Mouse (Mus musculus): ENCODE data around the gene Rad51c. TPM values are rescaled to one million over a fixed set of nuclear protein-coding genes. Genes with fewer than 3 reads are reported as not detected.
"Not testable (repeated sequence)": the region's sequence is repeated elsewhere in the genome, so short reads cannot be mapped to it uniquely, and the experiment has no call there.

Rad51c gene
- polyA plus RNA-seq, 1 experiment from 2014 or later = 4.5 TPM

DNA sequence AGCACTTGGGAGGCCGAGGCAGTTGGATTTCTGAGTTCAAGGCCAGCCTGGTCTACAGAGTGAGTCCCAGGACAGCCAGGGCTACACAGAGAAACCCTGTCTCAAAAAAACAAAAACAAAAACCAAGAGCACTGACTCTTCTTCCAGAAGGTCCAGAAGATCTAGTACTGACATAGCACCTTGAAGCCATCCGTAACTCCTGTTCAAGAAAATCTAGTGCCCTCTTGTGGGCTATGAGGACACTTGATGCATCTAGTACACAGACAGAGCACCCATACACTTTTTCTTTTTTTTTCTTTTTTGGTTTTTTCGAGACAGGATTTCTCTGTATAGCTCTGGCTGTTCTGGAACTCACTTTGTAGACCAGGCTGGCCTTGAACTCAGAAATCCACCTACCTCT, 8.7 kb upstream of the Rad51c start:
- ATAC-seq; H3K9me3 ChIP-seq (replicated peaks; ENCODE audit: control insufficient read depth, low read length); H3K9ac ChIP-seq (ENCODE audit: low read length); H3K4me2 ChIP-seq (ENCODE audit: low read length); H3K4me3 ChIP-seq (ENCODE audit: low read depth, low read length); H3K27ac ChIP-seq (ENCODE audit: low read depth, low read length); H3K36me3 ChIP-seq (ENCODE audit: control insufficient read depth, insufficient read depth, low read length); H3K27me3 ChIP-seq (replicated peaks; ENCODE audit: control insufficient read depth, insufficient read depth, low read length); H3K4me1 ChIP-seq (ENCODE audit: control insufficient read depth, insufficient read depth, low read length): not testable (repeated sequence)
- WGBS = 62% methylated on average over 3 of the region's 3 CpGs
- DNase-seq (ENCODE audit: low spot score) = peak; percentile 62

DNA sequence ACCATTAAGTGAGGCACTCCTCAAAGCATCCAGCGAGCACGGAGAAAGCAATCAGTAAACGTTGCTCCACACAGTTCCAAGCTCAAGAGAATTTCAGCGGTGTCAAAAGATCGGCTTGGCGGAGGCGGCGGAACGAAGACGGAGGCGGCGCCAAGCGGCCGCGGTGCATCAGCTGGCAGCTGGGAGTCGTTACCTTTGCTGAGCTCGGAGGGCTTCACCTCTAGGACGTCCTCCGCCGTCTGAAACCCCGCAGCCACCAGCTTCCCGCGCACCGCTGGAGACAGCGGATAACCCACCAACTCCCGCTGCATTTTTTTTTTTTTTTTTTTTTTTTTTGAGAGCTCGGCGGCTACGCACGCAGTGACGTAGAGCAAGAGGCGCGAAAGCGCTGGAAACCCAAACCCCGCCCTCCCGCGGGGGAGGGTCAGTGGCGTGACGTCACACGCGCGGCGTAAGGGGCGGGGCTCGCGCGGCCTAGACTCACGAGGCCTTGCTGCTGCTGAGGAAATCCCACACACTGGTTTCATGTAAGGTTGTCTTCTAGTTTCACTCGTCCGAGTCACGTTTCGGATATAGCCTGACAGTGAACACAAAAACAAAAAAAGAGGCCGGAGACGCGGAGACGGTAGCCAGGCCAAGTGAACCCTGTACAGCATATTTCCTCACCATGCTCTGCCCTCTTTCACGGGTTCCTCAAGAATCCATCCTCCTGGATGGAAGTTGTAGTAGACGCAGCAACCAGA, 472 bp downstream of the Rad51c start:
- H3K27ac ChIP-seq (ENCODE audit: low read depth, low read length) = peak overlapping the region; percentile 96
- WGBS = 2% methylated on average over 57 of the region's 58 CpGs
- H3K4me1 ChIP-seq (ENCODE audit: control insufficient read depth, insufficient read depth, low read length) = no peaks in the 10 kb centered on the region; the same call in 1 of the 2 replicates
- peak overlapping the region; percentile 69 for H3K4me2 ChIP-seq (ENCODE audit: low read length)
- H3K9me3 ChIP-seq (replicated peaks; ENCODE audit: control insufficient read depth, low read length) = no peaks in the 10 kb centered on the region
- peak; percentile 97 for DNase-seq (ENCODE audit: low spot score)
- peak overlapping the region; percentile 58 for H3K4me3 ChIP-seq (ENCODE audit: low read depth, low read length)
- H3K27me3 ChIP-seq (replicated peaks; ENCODE audit: control insufficient read depth, insufficient read depth, low read length) = no peaks in the 10 kb centered on the region
- H3K9ac ChIP-seq (ENCODE audit: low read length) = peak overlapping the region; percentile 82
- ATAC-seq = peak; percentile 93
- H3K36me3 ChIP-seq (ENCODE audit: control insufficient read depth, insufficient read depth, low read length) = no peaks in the 10 kb centered on the region

DNA sequence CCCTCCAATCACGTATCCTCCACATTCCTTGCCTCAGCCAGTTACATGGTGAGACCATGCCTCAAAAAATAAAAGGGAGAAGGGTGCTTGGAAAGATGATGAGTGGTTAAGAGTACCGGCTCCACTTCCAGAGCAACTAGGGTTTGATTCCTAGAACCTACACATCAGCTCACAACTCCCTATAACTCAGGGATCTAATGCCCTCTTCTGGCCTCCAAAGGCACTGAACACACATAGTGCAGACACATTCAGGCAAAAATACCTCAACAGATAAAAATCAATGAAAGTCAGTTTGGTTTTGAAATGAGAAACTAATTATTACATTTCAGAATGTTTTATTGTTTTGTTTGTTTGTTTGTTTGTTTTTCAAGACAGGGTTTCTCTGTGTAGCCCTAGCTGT, 6.4 kb downstream of the Rad51c start:
- 98% methylated on average over 2 of the region's 2 CpGs for WGBS
- Histone ChIP-seq H3K27ac (ENCODE audit: low read depth, low read length) (no peak overlapping the region), H3K4me2 (ENCODE audit: low read length) (no peak overlapping the region), H3K9ac (ENCODE audit: low read length) (no peak overlapping the region), H3K9me3 (replicated peaks; ENCODE audit: control insufficient read depth, low read length) (no peaks in the 10 kb centered on the region), H3K4me3 (ENCODE audit: low read depth, low read length) (no peak overlapping the region), H3K36me3 (ENCODE audit: control insufficient read depth, insufficient read depth, low read length) (no peaks in the 10 kb centered on the region), H3K4me1 (ENCODE audit: control insufficient read depth, insufficient read depth, low read length) (no peaks in the 10 kb centered on the region), H3K27me3 (replicated peaks; ENCODE audit: control insufficient read depth, insufficient read depth, low read length) (no peaks in the 10 kb centered on the region)
- ATAC-seq (no peak), DNase-seq (ENCODE audit: low spot score) (no peak)

DNA sequence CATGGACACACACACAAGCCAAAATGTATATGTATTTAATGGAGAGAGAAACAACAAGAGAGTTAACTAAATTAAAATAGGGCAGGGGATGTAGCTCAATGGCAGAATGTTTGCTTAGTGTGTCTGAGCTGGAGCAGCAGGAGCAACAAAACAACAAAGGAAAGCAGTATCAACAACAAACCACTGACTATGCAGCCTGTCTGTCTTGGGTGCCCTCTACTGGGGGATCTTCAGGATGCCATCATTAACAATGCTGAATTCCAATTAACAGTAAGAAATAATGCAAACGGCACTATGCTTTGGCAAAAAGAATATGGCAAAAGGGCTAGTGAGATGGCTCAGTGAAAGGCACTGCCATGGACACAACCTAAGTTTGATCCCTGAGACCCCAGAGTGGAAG, 10.9 kb downstream of the Rad51c start:
- Histone ChIP-seq H3K4me1 (ENCODE audit: control insufficient read depth, insufficient read depth, low read length) (no peaks in the 10 kb centered on the region), H3K36me3 (ENCODE audit: control insufficient read depth, insufficient read depth, low read length) (peaks cover 4% of the 10 kb centered on the region; the same call in 1 of the 2 replicates), H3K27me3 (replicated peaks; ENCODE audit: control insufficient read depth, insufficient read depth, low read length) (no peaks in the 10 kb centered on the region), H3K4me2 (ENCODE audit: low read length) (no peak overlapping the region), H3K4me3 (ENCODE audit: low read depth, low read length) (no peak overlapping the region), H3K9me3 (replicated peaks; ENCODE audit: control insufficient read depth, low read length) (no peaks in the 10 kb centered on the region), H3K27ac (ENCODE audit: low read depth, low read length) (no peak overlapping the region), H3K9ac (ENCODE audit: low read length) (no peak overlapping the region)
- peak; percentile 85 for DNase-seq (ENCODE audit: low spot score)
- WGBS = 36% methylated on average over 1 of the region's 1 CpGs
- peak; percentile 54; the same call in 1 of the 2 replicates for ATAC-seq

DNA sequence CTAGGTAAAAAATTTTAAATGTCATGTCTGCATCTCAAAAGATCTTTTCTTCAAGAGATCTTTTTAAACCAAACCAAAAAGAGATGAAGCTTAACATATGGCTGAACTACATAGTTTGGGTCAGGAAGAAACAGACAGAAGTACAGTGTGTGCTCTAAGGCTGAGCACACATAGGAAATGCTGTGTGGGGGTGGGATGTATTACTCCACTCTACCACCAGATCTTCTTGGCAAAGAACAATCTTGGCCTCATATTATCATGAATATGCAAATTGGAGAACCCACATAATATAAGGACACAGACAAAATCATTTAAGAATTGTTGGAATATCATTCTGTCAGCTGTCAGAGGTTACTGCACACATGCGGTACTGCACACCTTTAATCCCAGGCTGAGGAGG, 19.1 kb downstream of the Rad51c start:
- Histone ChIP-seq H3K27ac (ENCODE audit: low read depth, low read length) (no peak overlapping the region), H3K4me1 (ENCODE audit: control insufficient read depth, insufficient read depth, low read length) (no peaks in the 10 kb centered on the region), H3K4me3 (ENCODE audit: low read depth, low read length) (no peak overlapping the region), H3K4me2 (ENCODE audit: low read length) (no peak overlapping the region), H3K36me3 (ENCODE audit: control insufficient read depth, insufficient read depth, low read length) (peaks cover 3% of the 10 kb centered on the region; the same call in 1 of the 2 replicates), H3K9ac (ENCODE audit: low read length) (no peak overlapping the region), H3K9me3 (replicated peaks; ENCODE audit: control insufficient read depth, low read length) (no peaks in the 10 kb centered on the region), H3K27me3 (replicated peaks; ENCODE audit: control insufficient read depth, insufficient read depth, low read length) (no peaks in the 10 kb centered on the region)
- ATAC-seq = no peak
- DNase-seq (ENCODE audit: low spot score) = peak; percentile 17
- WGBS = 86% methylated on average over 1 of the region's 1 CpGs

DNA sequence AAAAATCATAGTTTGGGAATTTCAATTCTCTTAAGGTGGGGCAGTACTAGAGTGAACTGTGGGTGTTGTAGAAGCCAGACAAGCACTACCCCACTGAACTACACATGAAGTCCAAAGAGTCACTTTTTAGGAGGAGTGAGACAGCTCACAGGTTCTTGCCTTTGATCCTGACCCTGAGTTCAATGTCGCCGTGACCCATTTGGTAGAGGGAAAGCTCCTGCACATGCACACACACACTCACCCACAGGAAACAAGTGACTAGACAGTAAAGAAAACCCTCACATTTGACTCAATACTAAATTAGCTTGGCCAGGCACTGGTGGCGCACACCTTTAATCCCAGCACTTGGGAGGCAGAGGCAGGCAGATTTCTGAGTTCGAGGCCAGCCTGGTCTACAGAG, 20.2 kb downstream of the Rad51c start:
- H3K4me1 ChIP-seq (ENCODE audit: control insufficient read depth, insufficient read depth, low read length) = no peaks in the 10 kb centered on the region
- no peak overlapping the region for H3K27ac ChIP-seq (ENCODE audit: low read depth, low read length)
- no peak overlapping the region for H3K9ac ChIP-seq (ENCODE audit: low read length)
- ATAC-seq (no peak), DNase-seq (ENCODE audit: low spot score) (no peak)
- no peak overlapping the region for H3K4me2 ChIP-seq (ENCODE audit: low read length)
- no peaks in the 10 kb centered on the region for H3K9me3 ChIP-seq (replicated peaks; ENCODE audit: control insufficient read depth, low read length)
- over 99% methylated on average over 4 of the region's 4 CpGs for WGBS
- H3K36me3 ChIP-seq (ENCODE audit: control insufficient read depth, insufficient read depth, low read length) = peaks cover 3% of the 10 kb centered on the region; the same call in 1 of the 2 replicates
- H3K27me3 ChIP-seq (replicated peaks; ENCODE audit: control insufficient read depth, insufficient read depth, low read length) = no peaks in the 10 kb centered on the region
- H3K4me3 ChIP-seq (ENCODE audit: low read depth, low read length) = no peak overlapping the region

DNA sequence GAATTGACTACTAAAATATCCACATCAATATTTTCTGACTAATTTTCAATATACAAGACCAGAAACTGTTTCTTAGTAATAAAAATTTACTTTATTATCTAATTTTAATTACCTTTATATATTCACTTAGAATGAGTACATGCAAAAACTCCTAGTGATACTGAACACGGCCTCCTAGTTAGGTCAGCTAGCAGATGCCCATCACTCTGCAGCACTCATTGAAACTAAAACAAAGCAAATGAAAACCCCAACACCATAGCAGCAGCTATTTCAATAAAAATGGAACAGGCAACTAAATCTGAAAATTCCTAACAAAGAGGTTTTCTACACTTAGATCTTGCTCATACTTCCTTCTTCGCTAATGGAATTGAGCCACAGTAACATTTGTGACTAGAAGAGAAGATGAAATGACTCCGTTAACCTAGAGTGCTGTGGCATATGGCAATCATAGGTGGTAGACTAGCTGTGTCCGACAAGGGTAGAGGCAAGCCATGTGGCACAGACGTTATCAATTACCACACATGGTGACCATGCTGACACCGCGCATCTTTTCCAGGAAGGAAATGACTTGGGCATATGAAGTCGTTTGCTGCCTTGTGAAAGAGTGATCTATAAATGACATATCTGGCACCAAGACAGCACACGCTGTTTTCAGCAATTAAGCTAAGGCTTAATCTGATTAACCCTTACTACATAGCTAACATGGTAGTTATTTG, 36.7 kb downstream of the Rad51c start:
- Histone ChIP-seq H3K36me3 (ENCODE audit: control insufficient read depth, insufficient read depth, low read length) (no peaks in the 10 kb centered on the region), H3K9me3 (replicated peaks; ENCODE audit: control insufficient read depth, low read length) (no peaks in the 10 kb centered on the region), H3K9ac (ENCODE audit: low read length) (no peak overlapping the region), H3K4me1 (ENCODE audit: control insufficient read depth, insufficient read depth, low read length) (no peaks in the 10 kb centered on the region), H3K27ac (ENCODE audit: low read depth, low read length) (no peak overlapping the region), H3K4me3 (ENCODE audit: low read depth, low read length) (no peak overlapping the region), H3K27me3 (replicated peaks; ENCODE audit: control insufficient read depth, insufficient read depth, low read length) (no peaks in the 10 kb centered on the region), H3K4me2 (ENCODE audit: low read length) (no peak overlapping the region)
- WGBS = 68% methylated on average over 9 of the region's 9 CpGs
- DNase-seq (ENCODE audit: low spot score) (peak; percentile 63), ATAC-seq (no peak)

DNA sequence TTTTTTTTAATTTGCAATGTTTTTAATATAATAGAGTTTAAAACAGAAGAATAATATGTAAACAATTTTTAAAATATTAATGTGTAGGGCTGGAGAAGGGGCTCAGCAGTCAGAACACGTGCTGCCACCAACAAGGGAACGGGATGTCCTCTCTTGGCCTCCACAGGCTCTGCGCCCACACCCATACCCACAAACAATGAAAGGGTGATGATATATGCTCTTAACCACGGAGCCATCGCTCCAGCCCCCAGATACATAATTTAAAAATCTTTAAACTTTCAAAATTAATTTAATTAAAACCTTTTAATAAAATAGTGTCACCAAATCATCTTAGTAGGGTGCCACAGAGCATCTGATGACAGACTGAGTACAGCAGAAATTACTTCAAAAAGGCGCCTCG, 37.7 kb downstream of the Rad51c start:
- DNase-seq (ENCODE audit: low spot score) = no peak
- H3K4me3 ChIP-seq (ENCODE audit: low read depth, low read length) = no peak overlapping the region
- H3K4me2 ChIP-seq (ENCODE audit: low read length) = no peak overlapping the region
- H3K27me3 ChIP-seq (replicated peaks; ENCODE audit: control insufficient read depth, insufficient read depth, low read length) = no peaks in the 10 kb centered on the region
- no peak overlapping the region for H3K9ac ChIP-seq (ENCODE audit: low read length)
- WGBS = 84% methylated on average over 7 of the region's 7 CpGs
- no peak for ATAC-seq
- H3K4me1 ChIP-seq (ENCODE audit: control insufficient read depth, insufficient read depth, low read length) = no peaks in the 10 kb centered on the region
- H3K27ac ChIP-seq (ENCODE audit: low read depth, low read length) = no peak overlapping the region
- no peaks in the 10 kb centered on the region for H3K36me3 ChIP-seq (ENCODE audit: control insufficient read depth, insufficient read depth, low read length)
- no peaks in the 10 kb centered on the region for H3K9me3 ChIP-seq (replicated peaks; ENCODE audit: control insufficient read depth, low read length)

DNA sequence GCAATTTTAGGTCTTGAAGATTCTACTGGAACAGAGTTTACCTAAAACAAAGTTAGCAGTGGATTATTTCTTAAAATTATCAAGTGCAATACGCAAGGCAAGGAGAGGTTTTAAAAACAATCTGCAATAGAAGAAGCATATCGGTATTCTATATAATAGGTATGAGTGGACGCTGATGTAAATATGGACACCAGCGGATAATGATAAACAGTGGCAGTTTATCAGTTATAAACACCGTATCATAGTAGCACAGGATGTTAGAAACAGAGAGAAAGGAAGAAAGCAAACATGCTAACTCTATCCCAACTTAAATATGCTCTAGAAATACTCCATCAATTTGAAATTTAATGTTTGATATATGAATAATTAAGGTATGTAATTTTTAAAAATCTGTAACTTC, 39.6 kb downstream of the Rad51c start:
- Histone ChIP-seq H3K36me3 (ENCODE audit: control insufficient read depth, insufficient read depth, low read length) (no peaks in the 10 kb centered on the region), H3K27me3 (replicated peaks; ENCODE audit: control insufficient read depth, insufficient read depth, low read length) (no peaks in the 10 kb centered on the region), H3K4me2 (ENCODE audit: low read length) (no peak overlapping the region), H3K4me3 (ENCODE audit: low read depth, low read length) (no peak overlapping the region), H3K9me3 (replicated peaks; ENCODE audit: control insufficient read depth, low read length) (no peaks in the 10 kb centered on the region), H3K9ac (ENCODE audit: low read length) (no peak overlapping the region), H3K4me1 (ENCODE audit: control insufficient read depth, insufficient read depth, low read length) (no peaks in the 10 kb centered on the region), H3K27ac (ENCODE audit: low read depth, low read length) (no peak overlapping the region)
- no peak for DNase-seq (ENCODE audit: low spot score)
- 92% methylated on average over 5 of the region's 5 CpGs for WGBS
- no peak for ATAC-seq

Measured in forebrain, embryonic 14.5 days (tissue).